Mouse (Mus musculus) cortical plate, adult 2 months (tissue): Measurements from ENCODE around the gene Gstm2.

Experiments used
- CTCF ChIP-seq: fragments of 200-500 bp; IDR thresholded peaks from 2 replicates; pipeline ENCODE4 v1.5.1; 2011; ENCODE audit warnings: mild to moderate bottlenecking, control low read depth, low read length; ENCODE audit not compliant: insufficient read depth; ENCODE audit errors: extremely low read depth
- POLR2A ChIP-seq: fragments of 200-500 bp; IDR thresholded peaks from 2 replicates; pipeline ENCODE4 v1.6.1; 2011; ENCODE audit warnings: mild to moderate bottlenecking, low read length, control low read depth; ENCODE audit not compliant: insufficient read depth; ENCODE audit errors: extremely low read depth

DNA sequence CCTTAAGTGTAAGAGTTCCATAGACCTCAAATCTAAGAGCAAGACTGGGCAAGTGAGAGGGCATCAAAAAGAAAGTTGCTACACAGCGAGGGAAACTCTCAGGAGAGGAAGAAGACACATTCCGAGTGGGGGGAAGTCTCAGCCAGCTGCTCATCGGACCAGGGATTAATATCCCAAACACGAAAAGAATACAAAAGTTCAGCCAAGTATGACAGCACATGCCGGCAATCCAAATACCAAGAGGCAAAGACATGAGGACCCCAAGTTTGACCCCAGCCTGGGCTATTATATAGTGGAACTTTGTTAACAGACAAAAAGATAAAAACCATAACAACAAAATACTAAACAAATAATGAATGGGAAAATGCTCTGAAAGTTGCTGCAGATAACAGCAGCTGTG, 46.9 kb upstream of the Gstm2 start:
- no peak for TF ChIP-seq CTCF
- no peak for TF ChIP-seq POLR2A
